Mouse (Mus musculus) liver, adult 2 months (tissue): ENCODE data around the gene Gab1. TPM values are rescaled to one million over a fixed set of nuclear protein-coding genes. Genes with fewer than 3 reads are reported as not detected.
A peak's percentile ranks its signal among the peaks of the same experiment; 100 is the strongest.

Experiments used
- DNase-seq: peaks from one replicate; pipeline ENCODE4 v3.0.0-alpha.2; 2011; ENCODE audit warnings: low read depth, low spot score; ENCODE audit errors: extremely low read depth
- H3K27ac ChIP-seq: fragments of 200-500 bp; replicated peaks from 2 replicates; pipeline ENCODE4 v1.5.1; 2012; ENCODE audit warnings: low read depth, mild to moderate bottlenecking, control low read depth, inconsistent platforms, low read length; ENCODE audit not compliant: insufficient read depth
- H3K27me3 ChIP-seq: fragments of 200-500 bp; 2 replicates; pipeline ENCODE4 v1.6.1; 2012; ENCODE audit warnings: mild to moderate bottlenecking, moderate library complexity, low read length, inconsistent platforms; ENCODE audit not compliant: control insufficient read depth, insufficient read depth
- H3K36me3 ChIP-seq: fragments of 200-500 bp; 2 replicates; pipeline ENCODE4 v1.6.1; 2012; ENCODE audit warnings: low read length, inconsistent platforms; ENCODE audit not compliant: control insufficient read depth, insufficient read depth
- H3K4me1 ChIP-seq: fragments of 200-500 bp; 2 replicates; pipeline ENCODE4 v1.6.1; 2011; ENCODE audit warnings: low read length; ENCODE audit not compliant: control insufficient read depth, insufficient read depth
- H3K4me3 ChIP-seq: fragments of 200-500 bp; 2 replicates; pipeline ENCODE4 v1.5.1; 2011; ENCODE audit warnings: low read depth, mild to moderate bottlenecking, control low read depth, low read length, moderate library complexity; ENCODE audit not compliant: insufficient read depth
- H3K79me2 ChIP-seq: fragments of 200-500 bp; 2 replicates; pipeline ENCODE4 v1.6.1; 2012; ENCODE audit warnings: inconsistent platforms, mild to moderate bottlenecking, low read length, moderate library complexity; ENCODE audit not compliant: control insufficient read depth, insufficient read depth
- H3K9ac ChIP-seq: fragments of 200-500 bp; 2 replicates; pipeline ENCODE4 v1.6.1; 2012; ENCODE audit warnings: low read depth, mild to moderate bottlenecking, control low read depth, inconsistent platforms, low read length
- CTCF ChIP-seq: fragments of 200-500 bp; IDR thresholded peaks from 2 replicates; pipeline ENCODE4 v1.5.1; 2011; ENCODE audit warnings: low read depth, low read length, control low read depth
- POLR2A ChIP-seq: fragments of 200-500 bp; IDR thresholded peaks from 2 replicates; pipeline ENCODE4 v1.6.1; 2011; ENCODE audit warnings: low read length, control low read depth; ENCODE audit not compliant: insufficient read depth; ENCODE audit errors: extremely low read depth
- WGBS: fragments of 180-500 bp; shearing (Covaris S2); methylation state at CpG from one replicate; pipeline ENCODE4 v1.1.7; 2018; 5-methylcytosine and 5-hydroxymethylcytosine counted together
- polyA plus RNA-seq: library from polyadenylated mRNA; depleted of rRNA; stranded (reverse); fragments of >200 nt; gene quantifications from 2 replicates; pipeline ENCODE4 v1.2.3, GENCODE M21; 2012
- total RNA-seq: library from RNA; depleted of rRNA; stranded (reverse); fragments of >200 nt; gene quantifications from 2 replicates; pipeline ENCODE4 v1.2.3, GENCODE M21; 2014

Gab1 gene
- total and polyA plus RNA-seq, 2 experiments = 5.1 to 5.8 TPM

DNA sequence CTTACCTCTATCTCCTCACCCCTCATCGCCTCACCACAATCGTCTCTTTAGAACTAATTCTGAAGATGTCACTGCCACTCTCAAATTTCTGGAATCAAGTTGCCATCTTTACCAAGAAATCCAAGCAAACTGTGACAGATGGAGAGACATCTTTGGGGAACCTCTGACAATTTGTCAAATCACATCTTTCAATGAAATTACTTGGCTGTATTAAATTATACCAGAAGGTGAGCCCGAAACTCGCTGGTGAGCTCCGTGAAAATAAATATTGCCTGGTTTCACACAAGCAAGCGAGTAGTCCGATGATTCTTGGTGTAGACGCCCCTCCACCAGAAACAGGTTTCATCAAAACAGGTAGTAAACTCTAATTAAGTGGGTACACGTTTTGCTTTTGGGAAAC lies 2.2 kb downstream of the Gab1 start:
- DNase-seq = no peak
- Histone ChIP-seq H3K4me3 (peak overlapping the region; percentile 26), H3K9ac (no peak overlapping the region)

GRCm38 (mm10) chr8:80875537-80875936 lies 4.8 kb downstream of the Gab1 start:
- Histone ChIP-seq H3K79me2 (peaks cover 28% of the 10 kb centered on the region), H3K27ac (no peak overlapping the region), H3K4me3 (no peak overlapping the region), H3K36me3 (no peaks in the 10 kb centered on the region), H3K4me1 (peaks cover 22% of the 10 kb centered on the region), H3K9ac (no peak overlapping the region), H3K27me3 (no peaks in the 10 kb centered on the region)
- peak; percentile 57 for DNase-seq
- WGBS = 74% methylated on average over 6 of the region's 6 CpGs
- TF ChIP-seq CTCF (no peak), POLR2A (no peak)

More for the DNA sequence above, 2.2 kb downstream of the Gab1 start:
- Histone ChIP-seq H3K4me1 (peaks cover 20% of the 10 kb centered on the region), H3K36me3 (no peaks in the 10 kb centered on the region), H3K27me3 (no peaks in the 10 kb centered on the region), H3K79me2 (peaks cover 10% of the 10 kb centered on the region; the same call in 1 of the 2 replicates), H3K27ac (no peak overlapping the region)
- no peak for TF ChIP-seq POLR2A
- TF ChIP-seq CTCF = no peak
- WGBS = 52% methylated on average over 9 of the region's 9 CpGs

DNA sequence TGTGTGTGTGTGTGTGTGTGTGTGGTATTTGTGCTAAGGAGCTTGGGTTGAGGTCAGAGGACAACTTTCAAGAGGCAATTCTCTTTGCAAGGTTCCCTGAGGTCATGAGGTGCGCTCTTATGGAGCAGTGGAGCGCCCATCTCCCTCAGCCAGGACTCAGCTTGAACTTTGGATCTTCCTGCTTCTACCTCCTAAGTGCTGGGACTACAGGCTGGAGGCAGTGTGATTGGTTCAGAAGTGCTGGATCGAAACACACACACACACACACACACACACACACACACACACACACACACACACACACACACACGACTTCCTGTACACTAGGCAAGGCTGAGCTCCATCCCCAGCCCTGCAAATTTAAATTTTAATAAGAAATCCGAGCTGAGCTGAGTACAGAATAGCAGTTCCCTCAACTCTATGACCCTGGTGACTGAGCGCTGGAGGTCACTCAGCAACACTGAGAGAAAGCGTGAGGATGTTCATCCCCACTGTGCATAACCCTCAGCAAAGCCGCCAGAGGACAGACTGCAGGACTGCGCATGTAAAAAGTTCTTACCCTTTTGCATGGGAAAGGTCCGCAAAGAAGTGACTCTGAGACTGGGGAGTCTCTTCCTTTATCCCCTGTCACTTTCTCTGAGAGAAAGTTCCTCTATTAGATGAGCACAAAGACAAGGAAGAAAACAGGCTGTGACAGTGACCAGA lies 6.4 kb downstream of the Gab1 start:
- no peaks in the 10 kb centered on the region for H3K27me3 ChIP-seq
- H3K4me1 ChIP-seq = peaks cover 22% of the 10 kb centered on the region
- H3K4me3 ChIP-seq = no peak overlapping the region
- peak; percentile 82 for DNase-seq
- no peaks in the 10 kb centered on the region for H3K36me3 ChIP-seq
- H3K9ac ChIP-seq = no peak overlapping the region
- 26% methylated on average over 10 of the region's 10 CpGs for WGBS
- peaks cover 40% of the 10 kb centered on the region for H3K79me2 ChIP-seq
- H3K27ac ChIP-seq = peak overlapping the region; percentile 33
- TF ChIP-seq CTCF = no peak
- no peak for TF ChIP-seq POLR2A

GRCm38 (mm10) chr8:80872688-80873087 lies 7.6 kb downstream of the Gab1 start:
- TF ChIP-seq POLR2A (no peak), CTCF (no peak)
- Histone ChIP-seq H3K4me1 (peaks cover 26% of the 10 kb centered on the region), H3K4me3 (no peak overlapping the region), H3K27ac (0 out of 2 replicates have a peak overlapping the region, but pooled peaks have one; percentile 2), H3K79me2 (peaks cover 42% of the 10 kb centered on the region), H3K27me3 (no peaks in the 10 kb centered on the region), H3K36me3 (no peaks in the 10 kb centered on the region), H3K9ac (no peak overlapping the region)
- DNase-seq = no peak
- 82% methylated on average over 4 of the region's 4 CpGs for WGBS

DNA sequence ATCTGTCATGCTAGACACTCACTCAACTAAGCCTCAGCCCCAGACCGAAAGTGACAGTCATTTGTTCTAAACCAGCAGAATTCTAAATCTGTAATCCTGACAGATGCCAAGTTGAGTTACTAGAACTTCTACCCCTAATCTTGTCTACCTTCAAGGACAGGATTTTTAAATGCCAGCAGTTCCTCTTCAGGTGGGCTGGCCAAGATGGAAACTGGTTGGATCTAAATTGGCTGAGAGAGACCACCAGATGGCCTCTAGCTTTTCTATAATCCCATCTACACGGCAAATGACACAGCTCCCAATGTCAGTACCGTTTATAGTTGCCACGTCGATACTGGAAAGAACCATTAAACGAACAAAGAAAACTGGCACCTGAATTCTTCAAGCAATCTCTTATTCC lies 8.9 kb downstream of the Gab1 start:
- Histone ChIP-seq H3K27ac (no peak overlapping the region), H3K4me1 (peaks cover 24% of the 10 kb centered on the region), H3K36me3 (no peaks in the 10 kb centered on the region), H3K27me3 (no peaks in the 10 kb centered on the region), H3K79me2 (peaks cover 45% of the 10 kb centered on the region), H3K4me3 (no peak overlapping the region), H3K9ac (no peak overlapping the region)
- 93% methylated on average over 6 of the region's 6 CpGs for WGBS
- TF ChIP-seq POLR2A = no peak
- TF ChIP-seq CTCF = no peak
- DNase-seq = no peak

DNA sequence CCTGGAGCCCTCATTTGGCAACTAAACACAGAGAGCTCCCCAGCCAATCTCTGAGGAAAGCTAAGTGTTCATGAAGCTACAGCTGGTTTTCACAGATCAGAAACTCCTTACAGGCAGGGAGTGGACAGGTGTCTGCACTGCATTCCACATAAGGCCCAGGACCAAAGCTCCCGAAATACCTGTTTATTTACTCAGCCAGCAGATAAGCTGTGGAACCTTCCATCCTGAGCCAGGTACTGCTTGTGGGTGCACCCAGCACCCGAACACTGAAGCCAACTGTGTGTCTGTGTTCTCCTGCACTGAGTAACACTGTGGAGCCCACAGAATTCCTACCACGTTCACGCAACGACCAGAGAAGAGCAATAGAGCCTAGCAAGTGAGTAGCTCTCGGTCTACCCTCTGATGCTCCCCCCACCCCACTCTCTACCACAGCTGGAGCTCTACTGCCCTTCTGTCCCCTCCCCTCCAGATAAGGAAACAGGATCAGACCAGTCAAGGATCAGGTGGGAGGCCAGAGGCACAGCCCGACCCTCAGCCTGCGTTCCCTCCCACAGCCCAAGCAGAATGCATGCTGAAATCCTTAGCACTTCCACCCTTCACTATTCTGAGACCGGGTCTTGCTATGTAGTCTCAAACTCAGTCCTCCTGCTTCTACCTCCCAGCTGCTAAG lies 9.6 kb downstream of the Gab1 start:
- H3K4me3 ChIP-seq = no peak overlapping the region
- H3K4me1 ChIP-seq = peaks cover 25% of the 10 kb centered on the region
- H3K36me3 ChIP-seq = no peaks in the 10 kb centered on the region
- TF ChIP-seq POLR2A = no peak
- TF ChIP-seq CTCF = no peak
- no peak overlapping the region for H3K9ac ChIP-seq
- no peak overlapping the region for H3K27ac ChIP-seq
- WGBS = 44% methylated on average over 9 of the region's 9 CpGs
- DNase-seq = no peak
- no peaks in the 10 kb centered on the region for H3K27me3 ChIP-seq
- H3K79me2 ChIP-seq = peaks cover 50% of the 10 kb centered on the region
